Mouse (Mus musculus) adrenal gland, adult 10 weeks (tissue): ENCODE results near the gene Dcdc2c. TPM values are rescaled to one million over a fixed set of nuclear protein-coding genes. Genes with fewer than 3 reads are reported as not detected.

ENCODE experiments used
- polyA plus RNA-seq: library from polyadenylated mRNA; stranded (reverse); fragments of 350-450 nt; fragmentation: Illumina TruSeq; extraction: RNeasy Lipid Tissue Mini Kit (QIAGEN cat#74804); gene quantifications from one replicate; pipeline ENCODE4 v1.2.3, GENCODE M21; 2014; ENCODE audit warnings: low read depth, low replicate concordance

The Dcdc2c gene
- polyA plus RNA-seq, result not detected

DNA sequence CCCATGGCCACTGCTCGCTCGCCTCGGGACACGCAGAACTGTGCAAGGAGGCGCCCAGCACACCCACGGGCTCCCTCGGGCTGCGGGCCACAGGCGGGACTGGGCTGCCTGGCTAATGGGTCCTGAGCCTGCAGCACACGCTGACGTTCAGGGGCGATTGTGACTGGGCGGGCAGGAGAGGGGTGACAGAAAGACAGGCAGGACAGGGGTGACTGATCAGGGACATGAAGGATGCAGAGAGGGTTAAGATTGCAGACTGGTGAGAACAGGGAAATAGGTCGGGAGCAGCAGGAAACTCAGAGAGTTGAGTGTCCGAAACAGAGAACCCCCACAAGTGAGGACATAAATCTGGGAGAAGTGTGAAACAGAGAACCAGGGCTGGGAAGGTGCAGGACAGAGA is at the start of gene Dcdc2c:
Dcdc2c (minus strand) TSS at position 101 of the 400 bp plus-strand sequence.

GRCm38 (mm10) chr12:28582423-28582822 is 30.2 kb upstream of the Dcdc2c start, which contains the start of gene Allc:
Allc (minus strand) TSS chr12:28582523.

Other genes with a start within 250 kb of the Dcdc2c start
- not detected for gene Allc, start 30.1 kb upstream of the Dcdc2c start, polyA plus RNA-seq
- gene Colec11, start 71.0 kb upstream of the Dcdc2c start, polyA plus RNA-seq, result 0.82 TPM
- 486 TPM for gene Rps7, start 83.6 kb upstream of the Dcdc2c start, polyA plus RNA-seq
- 1.9 TPM for gene Rnaseh1, start 97.2 kb upstream of the Dcdc2c start, polyA plus RNA-seq
- gene Adi1, start 122.8 kb upstream of the Dcdc2c start, polyA plus RNA-seq, result 231 TPM
- gene Trappc12, start 198.1 kb upstream of the Dcdc2c start, polyA plus RNA-seq, result 22.0 TPM
- gene Eipr1, start 199.4 kb upstream of the Dcdc2c start, polyA plus RNA-seq, result 2.0 TPM